Mouse (Mus musculus): Measurements from ENCODE around the gene Abraxas1.

Gene Abraxas1

DNA sequence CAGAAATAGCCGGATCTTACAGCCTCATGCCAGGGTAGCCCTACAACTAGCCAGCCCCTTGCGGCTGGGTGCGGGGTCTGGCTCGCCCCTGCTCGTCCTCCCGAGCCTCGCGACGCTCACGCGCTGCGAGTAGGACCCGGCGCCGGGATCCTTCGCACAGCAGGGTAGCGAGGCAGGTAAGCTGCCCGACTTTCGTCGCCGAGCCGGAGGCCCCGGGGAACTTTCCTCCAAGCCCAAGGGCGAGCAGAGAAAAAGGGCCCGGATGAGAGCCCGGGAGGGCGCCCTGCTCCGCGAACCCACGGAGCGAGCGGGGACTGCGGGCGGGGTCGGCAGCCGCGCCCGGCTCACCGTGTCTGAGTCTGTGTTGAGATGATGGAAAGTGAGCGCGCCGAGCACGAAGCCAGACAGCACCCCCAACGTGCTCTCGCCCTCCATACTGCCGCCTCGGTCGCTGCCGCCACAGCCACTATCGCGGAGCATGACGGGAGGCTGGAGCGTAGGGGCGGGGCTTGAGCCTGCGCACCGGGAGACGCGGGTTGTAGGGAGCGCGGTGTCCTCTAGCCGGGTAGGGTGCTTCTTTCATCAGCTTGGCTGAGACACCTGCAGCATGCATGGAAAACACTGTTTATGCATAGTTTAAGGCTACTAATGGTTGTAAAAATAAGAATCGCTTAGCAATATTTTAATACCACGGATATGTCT lies at the start of gene Abraxas1:
Gene Abraxas1, minus strand, starts transcription at position 483 of the 702 bp plus-strand sequence.
- peak; percentile 75 for DNase-seq (ENCODE audit: low spot score)

DNA sequence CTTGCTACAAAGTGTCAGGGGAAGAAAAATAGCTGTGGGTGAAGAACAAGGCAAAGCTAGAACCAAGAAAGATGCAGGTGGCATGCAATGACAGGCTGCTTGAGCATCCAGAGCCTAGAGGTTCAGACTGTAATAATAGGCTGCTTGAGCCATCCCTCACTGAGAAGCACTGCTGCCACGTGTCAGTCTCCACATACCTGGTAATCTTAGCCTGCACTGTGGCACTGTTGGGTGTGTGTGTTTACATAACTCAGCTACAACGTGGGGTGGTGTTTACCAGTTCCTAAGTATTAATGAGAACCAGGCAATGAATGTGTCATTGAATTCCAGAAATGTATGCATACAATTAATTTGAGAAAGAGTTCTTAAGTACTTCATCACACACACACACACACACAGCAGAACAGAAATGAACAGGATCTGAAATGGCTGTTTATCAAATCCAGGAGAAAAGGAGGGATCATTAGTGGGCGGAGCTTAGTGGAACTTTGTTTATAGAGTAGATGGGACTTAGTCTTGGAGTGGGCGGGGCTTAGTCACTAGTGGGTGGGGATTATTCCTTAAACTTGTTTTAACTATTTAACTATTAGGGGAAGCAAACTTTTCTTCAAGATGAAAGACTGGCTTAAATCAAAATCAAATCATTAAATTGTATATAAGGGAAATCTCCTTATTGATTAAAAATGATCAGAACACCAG lies 48.6 kb upstream of the Abraxas1 start:
- DNase-seq (ENCODE audit: low spot score), result no peak

DNA sequence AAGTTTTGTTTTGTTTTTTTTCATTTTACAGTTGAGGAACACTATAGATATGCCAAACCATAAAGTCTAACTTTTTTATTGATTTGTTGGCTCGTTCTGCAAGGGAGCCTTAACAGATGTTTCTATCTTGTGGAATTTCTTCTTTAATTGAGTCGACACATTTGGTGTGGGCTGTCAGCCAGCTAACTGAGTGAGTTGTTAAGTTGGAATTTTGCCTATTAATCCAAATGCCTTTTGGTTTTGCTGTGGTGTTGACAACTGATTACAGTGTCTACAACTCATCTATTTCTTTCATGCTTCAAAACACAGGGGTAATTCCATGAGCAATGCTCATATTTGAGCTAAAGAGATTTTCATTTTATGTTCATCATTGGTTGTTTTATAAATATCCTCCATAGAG lies 45.4 kb upstream of the Abraxas1 start:
- DNase-seq (ENCODE audit: low spot score), result no peak

DNA sequence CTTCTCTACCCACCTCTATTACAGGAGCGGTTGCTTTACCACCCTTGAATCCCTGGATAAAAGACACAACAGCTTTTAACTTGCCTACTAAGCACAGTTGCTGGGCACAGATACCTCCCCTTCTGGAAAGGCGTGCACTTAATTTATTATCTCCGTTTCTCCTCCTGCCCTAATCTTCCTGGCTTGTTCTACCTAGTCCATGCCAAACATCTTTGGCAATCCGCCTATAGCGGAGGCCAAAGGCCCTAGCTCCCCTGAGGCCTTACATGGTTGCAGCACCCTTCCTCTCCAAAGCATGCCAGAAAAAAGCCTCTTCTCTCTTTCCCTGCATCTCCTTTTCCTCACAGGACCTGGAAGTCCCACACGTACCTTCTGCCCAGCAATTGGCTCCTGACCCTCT lies 43.7 kb upstream of the Abraxas1 start:
- DNase-seq (ENCODE audit: low spot score), result peak; percentile 22

DNA sequence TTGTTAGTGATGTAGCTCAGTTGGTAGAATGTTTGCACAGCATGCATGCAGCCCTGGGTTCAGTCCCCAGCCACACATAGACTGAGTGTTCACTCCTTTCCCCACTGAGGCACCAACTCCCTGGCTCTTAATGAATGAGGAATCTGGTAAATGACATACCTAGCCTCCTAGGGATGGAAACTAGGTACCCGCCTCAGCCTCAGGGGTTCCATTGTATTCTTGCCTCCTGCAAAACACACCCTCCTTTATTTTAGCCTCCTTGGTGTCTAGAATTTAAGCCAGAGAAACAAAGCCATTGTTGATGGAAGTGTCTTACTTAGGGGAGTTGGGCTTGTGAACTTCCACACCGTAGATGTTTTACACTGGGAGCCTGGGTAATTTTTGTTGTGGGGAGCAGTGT lies 42.3 kb upstream of the Abraxas1 start:
- no peak for DNase-seq (ENCODE audit: low spot score)

DNA sequence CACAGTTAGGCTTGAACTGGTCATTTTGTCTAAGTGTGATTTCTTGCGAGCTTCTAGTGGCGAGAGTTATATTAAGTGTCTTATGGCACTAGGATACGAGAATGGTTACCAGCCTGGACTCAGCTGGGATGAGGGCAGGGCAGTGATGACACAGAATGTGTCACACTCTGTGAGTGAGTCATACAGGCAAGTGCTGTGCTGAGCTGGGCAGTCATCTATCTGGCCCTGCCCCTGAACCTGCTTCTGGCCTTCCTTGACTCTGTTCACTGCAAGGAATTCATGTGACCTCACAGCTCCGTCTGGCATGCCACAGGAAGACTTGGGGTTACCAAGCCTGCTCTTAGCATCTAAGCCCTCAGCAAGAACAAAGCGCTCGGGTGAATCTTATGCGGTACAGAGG lies 41.0 kb upstream of the Abraxas1 start:
- DNase-seq (ENCODE audit: low spot score), result no peak

DNA sequence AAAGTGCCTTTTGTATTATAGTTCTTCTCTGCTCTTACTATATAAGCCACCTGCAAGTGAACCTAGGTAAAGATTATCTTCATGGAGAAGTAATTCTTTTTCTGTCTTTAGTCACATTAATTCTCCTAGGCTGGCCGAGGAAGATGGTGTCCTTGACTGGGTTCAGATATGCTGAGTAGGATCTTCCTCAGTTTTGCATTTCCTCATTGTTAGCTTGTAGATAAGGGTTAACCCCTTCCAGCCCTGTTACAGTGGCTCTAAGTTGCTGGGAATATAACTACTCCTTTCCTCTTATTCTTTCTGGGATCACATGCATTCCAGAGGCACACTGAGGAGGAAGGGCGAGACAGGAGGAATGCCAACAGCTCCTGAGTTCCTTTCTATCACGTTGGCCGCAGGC lies 40.4 kb upstream of the Abraxas1 start:
- no peak for DNase-seq (ENCODE audit: low spot score)

DNA sequence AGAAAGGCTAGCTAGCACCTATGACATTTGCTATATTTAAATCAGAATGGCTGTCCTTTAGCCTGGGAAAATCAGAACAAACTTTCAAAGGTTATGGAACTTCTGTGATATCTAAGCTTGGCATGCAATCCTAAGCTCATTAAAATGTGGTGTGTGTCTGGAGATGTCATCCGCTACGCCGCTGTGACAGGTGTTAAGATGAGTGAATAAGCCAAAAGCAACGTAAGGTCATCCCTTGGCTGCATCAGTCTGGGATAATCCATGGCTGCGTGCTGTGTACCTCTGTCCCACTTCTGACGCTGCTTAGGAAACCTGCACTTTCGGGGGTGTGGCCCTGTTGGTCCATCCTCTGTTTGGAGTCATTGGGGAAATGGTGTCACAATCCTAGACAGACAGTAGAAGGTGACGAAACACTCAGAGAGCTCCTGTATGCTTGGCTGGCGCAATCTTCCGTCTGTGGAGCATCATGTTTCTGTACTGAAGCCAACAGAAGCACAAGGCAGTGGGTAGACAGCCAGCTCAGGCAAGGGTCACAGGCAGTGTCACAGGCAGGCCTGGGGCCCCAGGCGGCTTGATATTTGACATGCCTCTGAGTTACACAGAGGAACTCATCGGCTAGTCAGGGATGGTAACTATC lies 39.8 kb upstream of the Abraxas1 start:
- DNase-seq (ENCODE audit: low spot score), result peak; percentile 16

DNA sequence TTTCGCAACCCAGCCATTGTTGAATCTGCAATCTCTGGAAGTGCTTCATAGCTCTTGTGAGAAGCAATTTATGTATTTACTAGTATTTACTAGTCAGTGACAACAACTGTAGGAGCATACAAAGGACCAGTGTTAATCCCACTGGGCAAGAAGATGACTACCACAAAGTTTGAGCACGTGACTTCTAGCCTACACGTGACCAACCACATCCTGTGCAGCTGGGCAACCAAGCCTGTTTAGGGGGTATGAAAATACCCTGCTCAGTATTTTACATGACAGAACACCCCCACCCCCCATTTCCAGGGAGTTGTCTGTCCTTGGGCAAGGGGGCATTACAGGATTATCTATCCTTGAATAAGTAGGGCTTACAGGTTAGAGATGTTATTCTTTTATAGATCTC lies 35.8 kb upstream of the Abraxas1 start:
- DNase-seq (ENCODE audit: low spot score), result no peak

DNA sequence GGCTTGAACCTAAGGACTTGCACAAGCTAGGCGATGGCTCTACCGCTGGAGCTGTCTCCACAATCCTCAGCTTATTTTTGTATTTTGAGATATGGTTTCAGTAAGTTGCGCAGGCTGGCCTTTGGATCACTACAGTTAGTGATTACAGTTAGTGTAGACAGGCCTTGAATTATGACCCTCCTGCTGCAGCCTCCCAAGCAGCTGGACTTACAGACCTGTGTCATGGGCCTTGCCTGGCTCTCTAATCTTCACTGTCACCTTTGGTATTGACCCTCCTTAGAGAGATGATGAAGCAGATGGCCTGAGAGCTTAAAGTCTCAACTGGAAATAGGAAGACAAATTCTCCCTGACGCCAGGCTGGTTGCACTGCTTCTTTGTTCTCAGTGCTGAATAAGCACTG lies 33.2 kb upstream of the Abraxas1 start:
- DNase-seq (ENCODE audit: low spot score), result no peak

DNA sequence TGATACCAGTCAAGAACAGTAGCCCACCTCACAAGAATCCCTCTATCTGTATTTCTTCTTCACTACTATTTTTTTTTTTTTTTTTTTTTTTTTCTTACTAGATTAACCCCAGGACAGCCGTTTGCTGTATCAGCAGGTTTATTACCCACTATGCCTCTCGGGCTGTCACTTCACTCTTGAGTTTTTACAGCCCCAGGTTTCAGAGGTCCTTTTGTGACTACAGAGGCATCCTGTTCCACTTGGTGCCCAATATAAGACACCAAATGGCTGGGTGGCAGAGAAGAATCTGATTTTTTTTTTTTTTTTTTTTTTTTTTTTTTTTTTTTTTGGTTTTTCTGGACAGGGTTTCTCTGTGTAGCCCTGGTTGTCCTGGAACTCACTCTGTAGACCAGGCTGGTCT lies 26.4 kb upstream of the Abraxas1 start:
- no peak for DNase-seq (ENCODE audit: low spot score)

DNA sequence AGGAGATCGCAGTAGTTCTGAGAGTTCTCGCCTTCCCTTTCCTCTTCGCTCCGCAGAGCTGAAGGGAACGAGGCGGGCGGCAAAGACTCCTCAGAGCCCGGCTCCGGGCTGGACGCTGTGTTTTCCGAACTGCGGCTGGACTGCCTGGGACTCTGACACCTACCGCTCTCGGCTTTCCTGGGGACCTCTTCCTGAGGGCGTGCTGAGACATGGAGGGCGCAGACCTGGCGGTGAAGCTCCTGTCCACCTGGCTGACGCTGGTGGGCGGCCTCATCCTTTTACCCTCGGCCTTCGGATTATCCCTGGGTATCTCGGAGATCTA lies 25.8 kb upstream of the Abraxas1 start:
- DNase-seq (ENCODE audit: low spot score), result peak; percentile 17

DNA sequence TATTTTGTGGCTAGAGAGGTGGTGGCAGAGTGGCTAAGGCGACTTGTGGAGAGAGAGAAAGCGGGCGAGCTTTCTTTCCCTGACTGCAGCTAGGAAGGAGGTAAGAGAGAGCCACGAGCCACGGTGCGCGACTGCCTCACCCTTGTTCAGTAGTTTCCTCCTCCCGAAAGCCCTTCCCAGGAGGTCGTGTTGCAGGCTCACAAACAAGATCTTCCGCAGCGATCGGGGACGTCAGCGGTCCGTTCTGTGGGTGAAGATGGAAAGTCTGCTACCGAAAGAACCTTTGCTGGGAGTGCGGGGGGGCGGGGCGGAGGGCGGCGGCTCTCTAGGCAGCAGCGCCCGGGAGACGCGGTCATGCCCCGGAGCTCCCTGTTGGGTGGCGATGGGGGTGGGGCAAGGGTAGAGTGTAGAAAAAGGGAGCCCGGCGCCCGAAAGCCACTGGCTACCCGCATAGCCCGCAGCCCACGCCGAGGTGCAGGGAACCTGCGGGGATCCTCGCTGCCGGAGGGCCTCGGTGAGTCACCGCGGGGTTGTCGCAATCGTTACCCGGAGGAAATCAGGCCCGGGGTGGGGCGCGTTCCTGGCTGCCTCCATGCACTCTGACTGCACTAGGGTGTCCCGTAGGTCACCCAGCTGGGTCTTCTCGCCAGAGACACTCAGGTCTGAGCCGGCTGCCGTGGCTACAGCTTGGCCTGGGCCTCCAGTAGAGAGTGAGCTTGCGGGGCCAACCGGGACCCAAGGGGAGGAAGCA lies 25.3 kb upstream of the Abraxas1 start:
- peak; percentile 51 for DNase-seq (ENCODE audit: low spot score)

DNA sequence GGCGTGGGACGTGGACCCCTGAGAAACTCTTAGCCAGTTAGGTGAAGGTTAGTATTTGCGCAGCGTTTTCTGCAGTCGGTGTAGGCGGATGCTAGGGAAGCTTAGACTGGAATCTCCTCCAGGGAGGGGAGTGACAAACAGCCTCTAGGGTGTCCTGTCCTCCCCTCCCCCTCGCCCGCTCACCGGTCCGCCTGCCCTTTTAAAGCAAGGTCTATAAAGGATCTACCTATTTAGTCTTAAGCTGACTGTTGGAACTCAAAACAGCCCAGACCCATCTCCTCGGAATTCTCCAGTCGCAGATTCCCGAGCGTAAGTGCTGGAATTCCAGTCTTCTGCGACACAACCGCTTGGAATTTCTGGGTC lies 24.7 kb upstream of the Abraxas1 start, which contains the start of gene Gpat3:
Gene Gpat3, plus strand, starts transcription at position 229 of the 363 bp plus-strand sequence.
- DNase-seq (ENCODE audit: low spot score), result peak; percentile 14

DNA sequence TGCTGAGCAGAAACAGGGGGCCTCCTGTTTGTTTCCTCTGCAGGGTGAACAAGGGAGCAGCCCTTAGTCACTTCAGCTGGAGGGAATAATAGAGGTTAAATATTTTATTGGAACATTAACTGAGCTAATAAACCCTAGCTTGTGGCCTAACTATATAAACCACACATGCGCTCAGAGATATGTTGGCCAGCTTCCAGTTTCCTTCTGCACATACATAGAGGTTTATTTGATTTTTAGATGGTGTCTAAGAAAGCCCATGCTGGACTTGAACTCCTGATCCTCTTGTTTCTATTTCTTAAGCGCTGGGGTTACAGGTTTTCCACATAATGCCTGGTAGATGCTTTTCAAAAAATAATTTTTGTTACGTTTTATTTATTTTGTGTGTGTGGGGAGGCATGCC lies 23.7 kb upstream of the Abraxas1 start:
- no peak for DNase-seq (ENCODE audit: low spot score)

DNA sequence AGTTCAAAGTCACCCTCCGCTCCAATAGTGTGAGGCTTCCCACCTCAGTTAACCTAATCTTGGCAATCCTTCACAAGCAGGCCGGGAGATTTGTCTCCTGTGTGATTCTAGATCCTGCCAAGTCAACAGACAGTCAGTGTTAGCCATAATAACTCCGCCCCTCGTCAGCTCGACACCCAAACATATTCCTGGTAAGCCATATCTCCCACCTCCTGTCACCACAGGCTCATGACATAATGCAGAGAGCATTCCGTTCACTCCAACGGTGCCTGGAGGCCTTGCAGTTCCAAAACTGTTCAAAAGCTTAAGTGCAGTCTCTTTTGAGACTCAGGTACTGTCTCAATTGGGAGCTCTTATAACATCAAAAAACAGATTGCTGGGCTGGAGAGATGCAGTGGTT lies 17.1 kb upstream of the Abraxas1 start:
- DNase-seq (ENCODE audit: low spot score), result no peak

DNA sequence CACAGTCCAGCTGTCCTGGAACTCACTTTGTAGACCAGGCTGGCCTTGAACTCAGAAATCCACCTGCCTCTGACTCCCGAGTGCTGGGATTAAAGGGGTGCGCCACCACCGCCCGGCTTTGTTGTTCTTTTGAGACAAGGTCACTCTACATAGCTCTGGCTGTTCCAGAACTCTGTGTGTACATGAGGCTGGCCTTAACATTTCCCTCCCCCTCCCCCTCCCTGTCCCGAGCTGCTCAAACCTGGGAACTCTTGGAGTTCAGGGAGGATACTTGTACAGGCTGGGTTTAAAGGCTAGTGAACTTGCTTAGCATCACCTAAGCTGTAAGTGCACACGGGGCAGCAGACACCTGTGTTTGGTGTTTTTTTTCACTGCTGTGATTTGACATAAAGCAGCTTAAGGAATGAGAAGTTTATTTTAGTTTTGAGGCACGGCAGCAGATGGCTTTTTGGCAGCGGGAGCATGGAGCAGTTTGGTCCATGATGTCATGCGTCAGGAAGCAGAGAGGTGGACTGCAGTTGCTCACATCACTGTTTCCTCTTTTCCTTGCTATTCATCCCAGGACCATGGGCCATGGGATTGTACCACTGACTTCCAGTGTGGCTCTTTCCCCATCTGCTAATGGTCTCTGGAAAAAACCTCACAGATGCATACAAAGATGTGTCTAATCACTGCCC lies 15.2 kb upstream of the Abraxas1 start:
- no peak for DNase-seq (ENCODE audit: low spot score)

DNA sequence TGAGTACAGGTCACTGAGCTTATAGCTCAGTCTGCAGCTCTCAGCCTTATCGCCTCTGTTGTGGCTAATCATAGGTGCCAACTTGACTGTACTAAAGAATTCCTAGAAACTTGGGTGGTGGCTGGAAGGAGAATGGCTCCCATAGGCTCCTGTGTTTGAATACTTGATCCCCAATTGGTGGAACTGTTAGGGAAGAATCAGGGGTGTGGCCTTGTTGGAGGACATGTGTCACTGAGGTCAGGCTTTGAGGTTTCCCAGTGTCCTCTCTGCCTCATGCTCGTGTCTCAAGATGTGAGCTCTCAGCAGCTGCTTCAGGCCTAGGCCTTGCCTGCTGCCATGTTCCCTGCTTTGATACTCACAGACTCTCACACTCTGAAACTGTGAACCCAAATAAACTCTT lies 13.1 kb upstream of the Abraxas1 start:
- DNase-seq (ENCODE audit: low spot score), result no peak

DNA sequence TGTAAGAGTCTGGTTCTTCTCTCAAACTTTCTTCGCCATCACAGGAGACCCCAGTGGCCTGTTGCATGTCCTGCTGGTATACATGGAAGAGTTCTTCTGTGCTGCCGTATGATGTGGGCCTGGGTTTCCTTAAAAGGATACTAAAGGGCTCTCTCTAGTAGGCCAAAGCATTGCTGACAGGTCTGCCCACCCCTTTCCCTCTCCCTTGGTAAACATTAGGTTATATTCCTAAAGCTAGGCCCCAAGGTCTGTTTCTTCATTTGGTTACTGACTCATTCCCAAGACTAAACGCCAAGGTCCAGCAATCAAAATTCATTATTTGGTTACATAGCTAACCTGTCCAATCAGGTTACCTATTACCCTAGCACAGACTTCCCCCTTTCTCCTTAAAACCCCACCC lies 11.9 kb upstream of the Abraxas1 start:
- DNase-seq (ENCODE audit: low spot score), result no peak

DNA sequence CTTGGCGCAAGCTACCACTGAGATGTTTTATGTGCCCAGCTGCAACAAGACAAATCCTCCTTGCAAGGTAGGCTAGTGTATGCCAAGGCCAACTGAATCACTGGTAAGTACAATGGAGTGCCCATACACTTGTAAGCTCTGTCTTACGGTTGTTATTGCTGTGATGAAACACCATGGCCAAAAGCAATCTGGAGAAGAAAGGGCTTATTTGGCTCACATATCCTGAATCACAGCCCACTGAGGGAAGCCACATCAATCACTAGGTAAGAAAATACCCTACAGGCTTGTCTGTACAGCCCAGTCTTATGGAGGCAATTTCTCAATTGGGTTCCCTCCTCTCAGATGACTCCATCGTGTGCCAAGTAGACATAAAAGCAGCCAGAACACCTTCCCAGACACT lies 7.9 kb upstream of the Abraxas1 start:
- DNase-seq (ENCODE audit: low spot score), result no peak

DNA sequence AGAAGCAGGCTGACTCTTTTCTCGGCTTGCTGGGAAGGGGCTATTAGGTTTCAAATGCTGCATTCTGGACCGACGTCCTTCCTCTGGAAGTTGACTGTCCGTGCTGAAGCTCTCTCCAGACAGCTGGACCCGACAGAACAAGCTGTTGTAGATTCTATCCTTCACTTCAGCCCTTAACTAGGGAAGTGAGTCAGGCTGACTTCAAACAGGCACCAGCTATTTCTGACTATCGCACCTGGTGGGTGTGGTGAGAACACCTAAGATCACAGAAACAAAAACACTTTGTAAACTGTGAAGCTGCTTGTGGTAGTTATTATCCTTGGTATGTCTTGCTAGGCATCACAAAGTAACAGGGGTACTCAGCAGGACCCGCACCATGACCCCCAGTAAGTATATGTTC lies 5.8 kb upstream of the Abraxas1 start:
- no peak for DNase-seq (ENCODE audit: low spot score)

DNA sequence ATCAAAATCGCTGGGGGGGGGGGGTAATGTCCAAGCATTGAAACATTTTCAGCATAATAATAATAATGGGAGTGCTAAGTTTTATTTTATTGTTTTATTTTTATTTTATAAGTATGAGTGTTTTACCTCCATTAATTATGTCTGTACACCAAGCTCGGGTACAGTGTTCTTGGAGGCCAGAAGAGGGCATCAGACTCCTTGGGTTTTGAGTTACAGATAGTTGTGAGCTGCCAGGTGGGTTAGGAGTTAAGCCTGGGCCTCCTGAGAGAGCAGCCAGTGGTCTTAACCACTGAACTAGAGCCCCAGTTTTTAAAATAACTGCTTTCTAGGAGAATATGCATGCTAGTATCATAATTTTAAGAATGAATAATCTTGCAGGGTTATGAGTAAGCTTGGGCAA lies 5.2 kb upstream of the Abraxas1 start:
- DNase-seq (ENCODE audit: low spot score), result no peak

Measured in ovary, postnatal 14 days (tissue).